Comparison of ENCODE assay signal across 24 mouse cellular contexts in genomic region chr7:119527135-119527534, GRCm38 (mm10). TPM values are rescaled to one million over a fixed set of nuclear protein-coding genes. Genes with fewer than 3 reads are reported as not detected.
"Had no signal": no experiment of that assay in that cellular context is flagged by ENCODE, and none has a peak within 500 bp of the region (broad histone marks: within the 10 kb centered on the region; RNA-seq: fewer than 3 reads in every experiment).

No protein-coding gene starts in this region.

- H3K4me3 ChIP-seq: left cerebral cortex, adult 2 months; midbrain, embryonic 12.5 days; midbrain, embryonic 15.5 days; neural tube, embryonic 12.5 days; neural tube, embryonic 15.5 days; stomach, embryonic 15.5 days had no signal

- H3K9me3 ChIP-seq: midbrain, embryonic 12.5 days; midbrain, embryonic 15.5 days; neural tube, embryonic 12.5 days; neural tube, embryonic 15.5 days; stomach, embryonic 15.5 days had no signal

- H3K27ac ChIP-seq: left cerebral cortex, adult 2 months; liver, embryonic 14.5 days; macrophage; midbrain, embryonic 12.5 days; midbrain, embryonic 15.5 days; neural tube, embryonic 12.5 days; neural tube, embryonic 15.5 days; stomach, embryonic 15.5 days had no signal

- H3K27me3 ChIP-seq: midbrain, embryonic 12.5 days; midbrain, embryonic 15.5 days; neural tube, embryonic 12.5 days; neural tube, embryonic 15.5 days; stomach, embryonic 15.5 days had no signal

- H3K9ac ChIP-seq: liver, embryonic 14.5 days; midbrain, embryonic 12.5 days; midbrain, embryonic 15.5 days; neural tube, embryonic 12.5 days; neural tube, embryonic 15.5 days; stomach, embryonic 15.5 days had no signal

- H3K4me1 ChIP-seq: midbrain, embryonic 12.5 days; neural tube, embryonic 12.5 days; stomach, embryonic 15.5 days had no signal

- H3K4me2 ChIP-seq: midbrain, embryonic 12.5 days; midbrain, embryonic 15.5 days; neural tube, embryonic 12.5 days; neural tube, embryonic 15.5 days; stomach, embryonic 15.5 days had no signal

- ATAC-seq: midbrain, embryonic 15.5 days had no signal

- DNase-seq: kidney, postnatal 10 days; layer of hippocampus, postnatal 36 days; lung, adult 2 months; lung, postnatal 14 days; right cerebral cortex, adult 18-20 months; right cerebral cortex, postnatal 14 days; right cerebral cortex, postnatal 4 days; spleen, adult 18-20 months; thymus, postnatal 25 days had no signal

- H3K36me3 ChIP-seq: midbrain, embryonic 12.5 days; midbrain, embryonic 15.5 days; neural tube, embryonic 12.5 days; neural tube, embryonic 15.5 days; stomach, embryonic 15.5 days had no signal

RNA-seq across cellular contexts. Expression of gene Pdilt, which starts 3.8 kb away (rescaled TPM):
- polyA plus RNA-seq: intestine, embryonic 14.5 days; kidney, embryonic 14.5 days; limb, embryonic 11.5 days; limb, embryonic 14.5 days; liver, embryonic 14.5 days; lung, adult 2 months; lung, embryonic 16.5 days; macrophage; midbrain, embryonic 12.5 days; midbrain, embryonic 15.5 days; stomach, embryonic 15.5 days; thymus, postnatal 0 days; urinary bladder, adult 2 months had no signal

RNA-seq across cellular contexts. Expression of gene Acsm5, which starts 7.9 kb away (rescaled TPM):
- polyA plus RNA-seq: intestine, embryonic 14.5 days; limb, embryonic 11.5 days; limb, embryonic 14.5 days; lung, embryonic 16.5 days; macrophage; midbrain, embryonic 12.5 days; midbrain, embryonic 15.5 days; neural tube, embryonic 12.5 days; thymus, postnatal 0 days had no signal

RNA-seq across cellular contexts. Expression of gene Acsm2, which starts 27.0 kb away (rescaled TPM):
- polyA plus RNA-seq: intestine, embryonic 14.5 days; limb, embryonic 11.5 days; limb, embryonic 14.5 days; liver, embryonic 14.5 days; lung, adult 2 months; lung, embryonic 16.5 days; macrophage; midbrain, embryonic 12.5 days; midbrain, embryonic 15.5 days; neural tube, embryonic 12.5 days; neural tube, embryonic 15.5 days; stomach, embryonic 15.5 days; thymus, postnatal 0 days; urinary bladder, adult 2 months had no signal

RNA-seq across cellular contexts. Expression of gene Umod, which starts 48.1 kb away (rescaled TPM):
- polyA plus RNA-seq: intestine, embryonic 14.5 days; limb, embryonic 11.5 days; limb, embryonic 14.5 days; liver, embryonic 14.5 days; lung, embryonic 16.5 days; macrophage; midbrain, embryonic 12.5 days; midbrain, embryonic 15.5 days; neural tube, embryonic 12.5 days; neural tube, embryonic 15.5 days; stomach, embryonic 15.5 days; urinary bladder, adult 2 months had no signal
